Mouse (Mus musculus): ENCODE measurements around the gene Spg7. TPM values are rescaled to one million over a fixed set of nuclear protein-coding genes. Genes with fewer than 3 reads are reported as not detected.
"Not testable (repeated sequence)": the region's sequence is repeated elsewhere in the genome, so short reads cannot be mapped to it uniquely, and the experiment has no call there.

Spg7 gene
- polyA plus RNA-seq, 1 experiment, result 83.4 TPM

DNA sequence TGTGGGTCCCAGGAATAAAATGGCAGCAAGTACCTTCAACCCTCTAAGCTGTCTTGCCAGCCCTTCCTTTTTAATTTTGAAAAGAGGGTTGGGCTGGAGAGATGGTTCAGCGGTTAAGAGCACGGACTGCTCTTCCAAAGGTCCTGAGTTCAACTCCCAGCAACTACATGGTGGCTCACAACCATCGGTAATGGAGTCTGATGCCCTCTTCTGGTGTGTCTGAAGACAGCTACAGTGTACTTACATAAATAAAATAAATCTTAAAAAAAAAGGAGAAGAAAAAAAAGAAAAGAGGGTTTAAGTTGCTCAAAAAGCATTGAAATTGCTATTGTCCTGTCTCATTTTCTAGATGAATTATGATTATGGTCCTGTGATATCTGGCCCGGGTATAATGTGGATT is 38.5 kb downstream of the Spg7 start:
- peaks cover 25% of the 10 kb centered on the region for H3K36me3 ChIP-seq (ENCODE audit: control insufficient read depth, insufficient read depth)
- peak overlapping the region; percentile 84 for H3K4me3 ChIP-seq
- no peak overlapping the region for H3ac ChIP-seq (ENCODE audit: control insufficient read depth, insufficient read length)
- no peaks in the 10 kb centered on the region for H3K27me3 ChIP-seq (ENCODE audit: control insufficient read depth, insufficient read depth, insufficient read length)
- no peak for TF ChIP-seq REST (IDR thresholded peaks at IDR 0.05; ENCODE audit: insufficient read depth, insufficient read length)
- no peak for TF ChIP-seq TCF3 (IDR thresholded peaks at IDR 0.05; ENCODE audit: insufficient read length, low read depth)
- no peak for TF ChIP-seq MAX (IDR thresholded peaks at IDR 0.05; ENCODE audit: low read depth)
- no peak for TF ChIP-seq MYOD1 (IDR thresholded peaks at IDR 0.05; ENCODE audit: control insufficient read depth in 1 of 3, insufficient read length in 2 of 3, low read depth in 2 of 3)
- no peak for TF ChIP-seq SRF (IDR thresholded peaks at IDR 0.05; ENCODE audit: control insufficient read depth, insufficient read length, low read depth)
- no peak for TF ChIP-seq E2F4 (IDR thresholded peaks at IDR 0.05; ENCODE audit: insufficient read depth)
- TF ChIP-seq MYOG (IDR thresholded peaks at IDR 0.05; ENCODE audit: control insufficient read depth in 1 of 3, insufficient read depth in 1 of 3, insufficient read length in 2 of 3, low read depth in 2 of 3), result no peak
- TF ChIP-seq POLR2AphosphoS2 (IDR thresholded peaks at IDR 0.05; ENCODE audit: insufficient read length, low read depth), result no peak
- no peak for TF ChIP-seq TCF12 (IDR thresholded peaks at IDR 0.05; ENCODE audit: insufficient read depth, poor library complexity, severe bottlenecking)
- TF ChIP-seq USF1 (IDR thresholded peaks at IDR 0.05; ENCODE audit: low read depth), result no peak
- TF ChIP-seq CEBPB (IDR thresholded peaks at IDR 0.05; ENCODE audit: insufficient read depth, poor library complexity, severe bottlenecking), result no peak
- no peak for TF ChIP-seq POLR2A (IDR thresholded peaks at IDR 0.05; ENCODE audit: insufficient read length, low read depth)
- peaks cover 22% of the 10 kb centered on the region for H3K79me2 ChIP-seq (ENCODE audit: control insufficient read depth, insufficient read depth)
- H3K4me2 ChIP-seq (ENCODE audit: low read depth), result peak overlapping the region; percentile 93

DNA sequence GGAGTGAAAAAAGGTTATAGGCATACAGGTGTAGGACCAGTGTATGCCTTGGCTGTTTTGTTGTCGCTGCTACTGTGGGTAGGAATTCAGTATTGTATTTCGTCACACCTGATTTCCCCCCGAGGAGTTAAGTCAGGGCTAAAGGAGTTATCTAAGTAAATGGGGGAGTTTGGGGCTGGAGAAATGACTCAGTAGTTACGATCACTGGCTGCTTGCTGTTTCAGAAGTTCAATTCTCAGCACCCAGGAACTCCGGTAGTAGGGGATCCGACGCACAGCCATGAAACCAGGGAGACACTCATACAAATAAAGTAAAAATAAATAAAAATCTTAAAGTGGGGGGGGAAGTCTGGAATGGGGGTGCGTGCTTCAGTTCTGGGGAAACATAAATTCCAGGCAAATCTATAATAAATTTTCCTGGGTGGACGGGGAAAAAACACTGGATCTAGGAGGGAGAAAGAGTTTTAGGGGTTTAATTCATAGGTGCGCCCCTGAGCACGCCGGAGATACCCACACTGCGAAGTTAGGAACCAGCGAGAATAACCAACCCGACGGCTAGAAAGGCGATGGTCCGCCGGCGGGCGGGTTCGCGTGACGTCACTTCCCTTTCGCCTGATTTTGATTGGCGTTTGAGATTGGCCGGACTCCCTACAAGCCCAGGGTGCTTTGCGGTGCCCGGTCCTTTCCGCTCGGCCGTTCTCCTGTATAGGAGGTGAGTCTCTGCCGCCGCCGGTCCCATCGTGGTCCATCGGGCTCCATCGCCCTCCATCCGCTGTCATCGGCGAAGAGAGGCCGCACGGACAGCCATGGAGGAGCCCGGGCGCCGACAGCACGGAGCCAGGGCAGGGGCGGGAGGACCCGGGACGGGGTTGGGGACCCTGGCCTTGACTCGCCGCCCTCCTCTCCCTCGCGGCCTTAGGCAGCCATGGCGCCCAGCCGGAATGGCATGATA is 39.3 kb downstream of the Spg7 start, which contains the start of gene Rpl13:
Gene Rpl13, plus strand, starts transcription at position 616 of the 951 bp plus-strand sequence.
- Histone ChIP-seq H3K79me2 (ENCODE audit: control insufficient read depth, insufficient read depth) (peaks cover 22% of the 10 kb centered on the region), H3K36me3 (ENCODE audit: control insufficient read depth, insufficient read depth) (peaks cover 25% of the 10 kb centered on the region), H3K4me2 (ENCODE audit: low read depth) (peak within 1 kb of the TSS; percentile 97), H3K4me3 (peak within 1 kb of the TSS; percentile 84), H3ac (ENCODE audit: control insufficient read depth, insufficient read length) (peak within 1 kb of the TSS; percentile 29), H3K27me3 (ENCODE audit: control insufficient read depth, insufficient read depth, insufficient read length) (no peaks in the 10 kb centered on the region)
- peak in 1 of 3 experiments; percentile 1 for TF ChIP-seq MYOG (IDR thresholded peaks at IDR 0.05; ENCODE audit: control insufficient read depth in 1 of 3, insufficient read depth in 1 of 3, insufficient read length in 2 of 3, low read depth in 2 of 3)
- no peak for TF ChIP-seq TCF3 (IDR thresholded peaks at IDR 0.05; ENCODE audit: insufficient read length, low read depth)
- no peak for TF ChIP-seq CEBPB (IDR thresholded peaks at IDR 0.05; ENCODE audit: insufficient read depth, poor library complexity, severe bottlenecking)
- TF ChIP-seq SRF (IDR thresholded peaks at IDR 0.05; ENCODE audit: control insufficient read depth, insufficient read length, low read depth), result no peak
- TF ChIP-seq REST (IDR thresholded peaks at IDR 0.05; ENCODE audit: insufficient read depth, insufficient read length), result peak; percentile 50
- TF ChIP-seq POLR2A (IDR thresholded peaks at IDR 0.05; ENCODE audit: insufficient read length, low read depth), result peak; percentile 93
- no peak for TF ChIP-seq TCF12 (IDR thresholded peaks at IDR 0.05; ENCODE audit: insufficient read depth, poor library complexity, severe bottlenecking)
- no peak for TF ChIP-seq MAX (IDR thresholded peaks at IDR 0.05; ENCODE audit: low read depth)
- no peak for TF ChIP-seq E2F4 (IDR thresholded peaks at IDR 0.05; ENCODE audit: insufficient read depth)
- TF ChIP-seq POLR2AphosphoS2 (IDR thresholded peaks at IDR 0.05; ENCODE audit: insufficient read length, low read depth), result peak; percentile 95
- TF ChIP-seq USF1 (IDR thresholded peaks at IDR 0.05; ENCODE audit: low read depth), result no peak
- no peak for TF ChIP-seq MYOD1 (IDR thresholded peaks at IDR 0.05; ENCODE audit: control insufficient read depth in 1 of 3, insufficient read length in 2 of 3, low read depth in 2 of 3)

DNA sequence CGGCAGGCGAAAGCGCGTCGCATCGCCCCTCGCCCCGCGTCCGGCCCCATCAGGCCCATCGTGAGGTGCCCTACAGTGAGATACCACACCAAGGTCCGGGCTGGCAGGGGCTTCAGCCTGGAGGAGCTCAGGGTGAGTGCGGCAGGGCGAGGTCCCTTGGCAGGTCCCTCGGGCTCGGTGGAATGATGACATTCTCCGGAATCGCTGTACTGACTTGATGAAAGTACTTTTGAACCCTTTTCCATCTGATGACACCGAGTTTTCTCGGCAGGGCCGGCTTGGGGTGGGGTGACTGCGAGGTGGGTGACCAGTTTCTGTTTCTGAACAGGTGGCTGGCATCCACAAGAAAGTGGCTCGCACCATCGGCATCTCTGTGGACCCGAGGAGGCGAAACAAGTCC is 40.1 kb downstream of the Spg7 start:
- H3K36me3 ChIP-seq (ENCODE audit: control insufficient read depth, insufficient read depth), result peaks cover 25% of the 10 kb centered on the region
- peaks cover 22% of the 10 kb centered on the region for H3K79me2 ChIP-seq (ENCODE audit: control insufficient read depth, insufficient read depth)
- H3K4me2 ChIP-seq (ENCODE audit: low read depth), result peak overlapping the region; percentile 97
- peak overlapping the region; percentile 29 for H3ac ChIP-seq (ENCODE audit: control insufficient read depth, insufficient read length)
- not testable (repeated sequence) for H3K27me3 ChIP-seq (ENCODE audit: control insufficient read depth, insufficient read depth, insufficient read length)
- peak overlapping the region; percentile 84 for H3K4me3 ChIP-seq

DNA sequence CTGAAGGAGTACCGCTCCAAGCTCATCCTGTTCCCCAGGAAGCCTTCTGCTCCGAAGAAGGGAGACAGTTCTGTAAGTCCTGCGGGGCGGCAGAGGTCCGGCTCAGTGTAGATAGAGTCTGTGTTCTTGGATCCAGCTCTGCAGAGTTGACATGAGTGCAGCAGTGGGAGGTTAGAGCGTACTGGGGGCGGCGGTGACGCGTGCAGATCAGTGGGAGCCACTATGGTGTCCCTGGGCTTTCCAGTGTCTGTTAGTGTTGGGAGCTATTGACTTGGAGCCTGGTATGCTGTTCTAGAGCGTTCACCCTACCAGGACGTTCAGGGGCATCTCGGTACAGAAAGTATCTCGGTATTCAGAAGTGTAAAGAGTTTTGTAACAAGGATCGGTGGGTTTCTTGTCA is 40.5 kb downstream of the Spg7 start:
- Histone ChIP-seq H3K79me2 (ENCODE audit: control insufficient read depth, insufficient read depth) (peaks cover 22% of the 10 kb centered on the region), H3K27me3 (ENCODE audit: control insufficient read depth, insufficient read depth, insufficient read length) (no peaks in the 10 kb centered on the region), H3ac (ENCODE audit: control insufficient read depth, insufficient read length) (peak overlapping the region; percentile 29), H3K4me3 (peak overlapping the region; percentile 84), H3K4me2 (ENCODE audit: low read depth) (peak overlapping the region; percentile 97), H3K36me3 (ENCODE audit: control insufficient read depth, insufficient read depth) (peaks cover 25% of the 10 kb centered on the region)
- TF ChIP-seq MYOD1 (IDR thresholded peaks at IDR 0.05; ENCODE audit: control insufficient read depth in 1 of 3, insufficient read length in 2 of 3, low read depth in 2 of 3) (no peak), POLR2AphosphoS2 (IDR thresholded peaks at IDR 0.05; ENCODE audit: insufficient read length, low read depth) (peak; percentile 51), POLR2A (IDR thresholded peaks at IDR 0.05; ENCODE audit: insufficient read length, low read depth) (no peak), SRF (IDR thresholded peaks at IDR 0.05; ENCODE audit: control insufficient read depth, insufficient read length, low read depth) (no peak), CEBPB (IDR thresholded peaks at IDR 0.05; ENCODE audit: insufficient read depth, poor library complexity, severe bottlenecking) (no peak), E2F4 (IDR thresholded peaks at IDR 0.05; ENCODE audit: insufficient read depth) (no peak), REST (IDR thresholded peaks at IDR 0.05; ENCODE audit: insufficient read depth, insufficient read length) (no peak), MAX (IDR thresholded peaks at IDR 0.05; ENCODE audit: low read depth) (no peak)

Measured in myocyte (in vitro differentiated cells).